Mouse (Mus musculus) liver, adult 2 months (tissue): ENCODE measurements at regions not wholly inside any gene's neighbourhood (a gene's known extent, or its start where the extent isn't known, plus 50 kb on each side); places are given as distances from the start of the nearest gene placed in this dataset.

Experiments
- DNase-seq: peaks from one replicate; pipeline ENCODE4 v3.0.0-alpha.2; 2011; ENCODE audit warnings: low read depth, low spot score; ENCODE audit errors: extremely low read depth
- H3K27ac ChIP-seq: fragments of 200-500 bp; replicated peaks from 2 replicates; pipeline ENCODE4 v1.5.1; 2012; ENCODE audit warnings: low read depth, mild to moderate bottlenecking, control low read depth, inconsistent platforms, low read length; ENCODE audit not compliant: insufficient read depth
- H3K27me3 ChIP-seq: fragments of 200-500 bp; 2 replicates; pipeline ENCODE4 v1.6.1; 2012; ENCODE audit warnings: mild to moderate bottlenecking, moderate library complexity, low read length, inconsistent platforms; ENCODE audit not compliant: control insufficient read depth, insufficient read depth
- H3K36me3 ChIP-seq: fragments of 200-500 bp; 2 replicates; pipeline ENCODE4 v1.6.1; 2012; ENCODE audit warnings: low read length, inconsistent platforms; ENCODE audit not compliant: control insufficient read depth, insufficient read depth
- H3K4me1 ChIP-seq: fragments of 200-500 bp; 2 replicates; pipeline ENCODE4 v1.6.1; 2011; ENCODE audit warnings: low read length; ENCODE audit not compliant: control insufficient read depth, insufficient read depth
- H3K4me3 ChIP-seq: fragments of 200-500 bp; 2 replicates; pipeline ENCODE4 v1.5.1; 2011; ENCODE audit warnings: low read depth, mild to moderate bottlenecking, control low read depth, low read length, moderate library complexity; ENCODE audit not compliant: insufficient read depth
- H3K79me2 ChIP-seq: fragments of 200-500 bp; 2 replicates; pipeline ENCODE4 v1.6.1; 2012; ENCODE audit warnings: inconsistent platforms, mild to moderate bottlenecking, low read length, moderate library complexity; ENCODE audit not compliant: control insufficient read depth, insufficient read depth
- H3K9ac ChIP-seq: fragments of 200-500 bp; 2 replicates; pipeline ENCODE4 v1.6.1; 2012; ENCODE audit warnings: low read depth, mild to moderate bottlenecking, control low read depth, inconsistent platforms, low read length
- CTCF ChIP-seq: fragments of 200-500 bp; IDR thresholded peaks from 2 replicates; pipeline ENCODE4 v1.5.1; 2011; ENCODE audit warnings: low read depth, low read length, control low read depth
- POLR2A ChIP-seq: fragments of 200-500 bp; IDR thresholded peaks from 2 replicates; pipeline ENCODE4 v1.6.1; 2011; ENCODE audit warnings: low read length, control low read depth; ENCODE audit not compliant: insufficient read depth; ENCODE audit errors: extremely low read depth
- WGBS: fragments of 180-500 bp; shearing (Covaris S2); methylation state at CpG from one replicate; pipeline ENCODE4 v1.1.7; 2018; 5-methylcytosine and 5-hydroxymethylcytosine counted together

DNA sequence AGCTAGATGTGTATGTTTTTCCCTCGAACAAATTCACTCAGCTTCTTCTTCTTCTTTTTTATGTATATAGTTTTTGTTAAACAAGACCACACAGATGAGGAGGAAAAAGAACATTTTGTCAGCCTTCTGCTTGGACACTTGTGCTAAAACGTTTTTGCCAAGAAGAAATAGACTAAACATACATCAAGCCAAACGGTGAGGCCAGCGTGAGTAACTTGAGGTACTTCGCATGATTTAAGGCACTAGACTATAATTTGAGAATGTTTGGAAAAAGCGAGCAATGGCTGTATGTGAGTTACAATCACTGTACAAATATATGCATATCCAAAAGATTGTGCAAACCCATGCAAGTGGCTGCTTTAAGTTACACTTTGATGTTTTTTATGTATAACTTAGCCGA, 201.8 kb upstream of the Gm9747 start:
- WGBS, result 67% methylated on average over 7 of the region's 7 CpGs
- Histone ChIP-seq H3K4me1 (peaks cover 12% of the 10 kb centered on the region), H3K9ac (no peak overlapping the region), H3K27ac (no peak overlapping the region), H3K27me3 (no peaks in the 10 kb centered on the region), H3K79me2 (no peaks in the 10 kb centered on the region), H3K36me3 (no peaks in the 10 kb centered on the region), H3K4me3 (no peak overlapping the region)
- no peak for TF ChIP-seq CTCF
- no peak for TF ChIP-seq POLR2A
- DNase-seq, result peak; percentile 9

DNA sequence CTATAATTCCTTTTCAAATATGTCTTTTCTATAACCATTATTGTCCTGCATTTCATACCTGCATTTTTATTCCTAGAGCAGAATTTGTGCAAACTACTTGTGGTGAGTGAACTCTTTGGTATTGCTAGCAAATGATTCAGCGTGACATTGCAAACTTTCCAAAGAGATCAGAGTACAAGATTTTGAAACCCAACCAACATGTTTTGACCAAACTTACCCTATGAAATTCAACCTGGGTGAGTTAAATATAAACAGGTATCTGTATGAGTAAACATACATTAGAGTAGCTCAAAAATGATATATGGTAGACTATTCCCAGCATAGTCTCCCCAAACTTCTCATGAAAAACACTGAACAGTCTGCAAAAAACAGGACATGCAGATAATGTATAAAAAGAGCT, 200.5 kb upstream of the Gm9747 start:
- Histone ChIP-seq H3K4me1 (peaks cover 12% of the 10 kb centered on the region), H3K9ac (no peak overlapping the region), H3K36me3 (no peaks in the 10 kb centered on the region), H3K27ac (no peak overlapping the region), H3K79me2 (no peaks in the 10 kb centered on the region), H3K4me3 (no peak overlapping the region), H3K27me3 (no peaks in the 10 kb centered on the region)
- DNase-seq, result peak; percentile 97
- no peak for TF ChIP-seq POLR2A
- TF ChIP-seq CTCF, result no peak
- 19% methylated on average over 1 of the region's 1 CpGs for WGBS

GRCm38 (mm10) chr1:82038171-82038570, 194.7 kb upstream of the Gm9747 start:
- H3K36me3 ChIP-seq, result no peaks in the 10 kb centered on the region
- no peak for DNase-seq
- H3K27ac ChIP-seq, result no peak overlapping the region
- no peaks in the 10 kb centered on the region for H3K79me2 ChIP-seq
- no peak overlapping the region for H3K9ac ChIP-seq
- no peaks in the 10 kb centered on the region for H3K4me1 ChIP-seq
- H3K4me3 ChIP-seq, result no peak overlapping the region
- WGBS, result 85% methylated on average over 4 of the region's 4 CpGs
- H3K27me3 ChIP-seq, result no peaks in the 10 kb centered on the region
- TF ChIP-seq CTCF, result no peak
- TF ChIP-seq POLR2A, result no peak

- H3K4me1 ChIP-seq, result no peaks in the 10 kb centered on the region
- no peak overlapping the region for H3K27ac ChIP-seq
- no peaks in the 10 kb centered on the region for H3K79me2 ChIP-seq
- H3K4me3 ChIP-seq, result no peak overlapping the region
- DNase-seq, result no peak
- WGBS, result 87% methylated on average over 1 of the region's 1 CpGs
- no peak overlapping the region for H3K9ac ChIP-seq
- H3K36me3 ChIP-seq, result no peaks in the 10 kb centered on the region
- TF ChIP-seq CTCF, result no peak
- no peaks in the 10 kb centered on the region for H3K27me3 ChIP-seq
These were observed 194.2 kb upstream of the Gm9747 start for GRCm38 (mm10) chr1:82038698-82039097.

- no peak overlapping the region for H3K4me3 ChIP-seq
- 78% methylated on average over 3 of the region's 3 CpGs for WGBS
- TF ChIP-seq POLR2A, result no peak
- no peak for TF ChIP-seq CTCF
These were observed 191.4 kb upstream of the Gm9747 start for GRCm38 (mm10) chr1:82041286-82042050.

GRCm38 (mm10) chr1:82042051-82042432, 190.9 kb upstream of the Gm9747 start:
- no peak for DNase-seq
- Histone ChIP-seq H3K36me3 (no peaks in the 10 kb centered on the region), H3K79me2 (no peaks in the 10 kb centered on the region), H3K27me3 (no peaks in the 10 kb centered on the region), H3K27ac (no peak overlapping the region), H3K9ac (no peak overlapping the region), H3K4me3 (no peak overlapping the region), H3K4me1 (no peaks in the 10 kb centered on the region)
- 64% methylated on average over 2 of the region's 2 CpGs for WGBS
- TF ChIP-seq POLR2A (no peak), CTCF (no peak)

More at GRCm38 (mm10) chr1:82041286-82042050, 191.4 kb upstream of the Gm9747 start:
- Histone ChIP-seq H3K27me3 (no peaks in the 10 kb centered on the region), H3K9ac (no peak overlapping the region), H3K4me1 (no peaks in the 10 kb centered on the region), H3K36me3 (no peaks in the 10 kb centered on the region), H3K79me2 (no peaks in the 10 kb centered on the region), H3K27ac (no peak overlapping the region)
- DNase-seq, result no peak
